Mouse (Mus musculus) gastrocnemius, adult 2 months (tissue): Measurements from ENCODE around the gene Pou1f1. TPM values are rescaled to one million over a fixed set of nuclear protein-coding genes. Genes with fewer than 3 reads are reported as not detected.

Experiments used
- DNase-seq: peaks from one replicate; pipeline ENCODE4 v3.0.0; 2022
- H3K27ac ChIP-seq: fragments of 200-600 bp; 2 replicates; pipeline ENCODE4 v1.8.1; 2022; ENCODE audit warnings: mild to moderate bottlenecking
- H3K4me3 ChIP-seq: fragments of 200-600 bp; 2 replicates; pipeline ENCODE4 v1.8.1; 2022; ENCODE audit warnings: mild to moderate bottlenecking, moderate library complexity
- CTCF ChIP-seq: fragments of 200-600 bp; IDR thresholded peaks from 2 replicates; pipeline ENCODE4 v1.8.1; 2022; ENCODE audit warnings: antibody characterized with exemption, mild to moderate bottlenecking, moderate library complexity
- intact Hi-C: fragments of 180-260 bp; cut with DNase I; formaldehyde crosslinking; loops from one replicate; pipeline ENCODE4 v1.15.1; 2025
- long read RNA-seq, 2 experiments: library from polyadenylated mRNA; stranded (forward); transcript quantifications; one replicate each; pipeline ENCODE4 v2.0.0; 2021
- total RNA-seq, 2 experiments: library from RNA; stranded (reverse); gene quantifications; 2 replicates each; pipeline ENCODE4 v1.2.3; 2021

Pou1f1 gene
- not detected for total RNA-seq
- long read RNA-seq, experiment 1 = 0 reads
- long read RNA-seq, experiment 2 = 0 reads

- Histone ChIP-seq H3K27ac (no peak within 1 kb of the TSS), H3K4me3 (no peak within 1 kb of the TSS)
- DNase-seq = no peak
- intact Hi-C loops = no loop called here
- no peak for TF ChIP-seq CTCF
Observed at GRCm38 (mm10) chr16:65520211-65520610, at the start of gene Pou1f1. TSS of gene Pou1f1 (plus strand) at chr16:65520511.

GRCm38 (mm10) chr16:65470650-65471049, 49.7 kb upstream of the Pou1f1 start:
- Histone ChIP-seq H3K27ac (no peak overlapping the region), H3K4me3 (no peak overlapping the region)
- TF ChIP-seq CTCF = no peak
- DNase-seq = no peak
- intact Hi-C loops = loop anchor here (10.0 kb wide), 1 partner anchor 566 kb away; no protein-coding TSS in a partner anchor

GRCm38 (mm10) chr16:65472472-65473001, 47.8 kb upstream of the Pou1f1 start:
- H3K27ac ChIP-seq = no peak overlapping the region
- TF ChIP-seq CTCF = peak; percentile 75
- no peak overlapping the region for H3K4me3 ChIP-seq
- intact Hi-C loops = loop anchor here (10.0 kb wide), 1 partner anchor 568 kb away; no protein-coding TSS in a partner anchor
- no peak for DNase-seq

- Histone ChIP-seq H3K4me3 (no peak overlapping the region), H3K27ac (no peak overlapping the region)
- no peak for TF ChIP-seq CTCF
- no peak for DNase-seq
- intact Hi-C loops = no loop called here
Observed at GRCm38 (mm10) chr16:65485726-65486125, 34.6 kb upstream of the Pou1f1 start.

- no peak for TF ChIP-seq CTCF
Observed at GRCm38 (mm10) chr16:65496030-65496429, 24.3 kb upstream of the Pou1f1 start.

GRCm38 (mm10) chr16:65497049-65497448, 23.3 kb upstream of the Pou1f1 start:
- Histone ChIP-seq H3K4me3 (no peak overlapping the region), H3K27ac (no peak overlapping the region)
- DNase-seq = no peak
- TF ChIP-seq CTCF = peak; percentile 58
- intact Hi-C loops = no loop called here

More at GRCm38 (mm10) chr16:65496030-65496429, 24.3 kb upstream of the Pou1f1 start:
- no peak for DNase-seq
- Histone ChIP-seq H3K4me3 (no peak overlapping the region), H3K27ac (no peak overlapping the region)
- intact Hi-C loops = no loop called here

GRCm38 (mm10) chr16:65514223-65514622, 6.1 kb upstream of the Pou1f1 start:
- no peak overlapping the region for H3K27ac ChIP-seq
- DNase-seq = no peak
- H3K4me3 ChIP-seq = no peak overlapping the region
- intact Hi-C loops = no loop called here
- no peak for TF ChIP-seq CTCF

GRCm38 (mm10) chr16:65526004-65526403, 5.7 kb downstream of the Pou1f1 start:
- TF ChIP-seq CTCF = no peak
- intact Hi-C loops = no loop called here
- Histone ChIP-seq H3K27ac (no peak overlapping the region), H3K4me3 (no peak overlapping the region)
- no peak for DNase-seq

- TF ChIP-seq CTCF = no peak
- Histone ChIP-seq H3K4me3 (no peak overlapping the region), H3K27ac (no peak overlapping the region)
- intact Hi-C loops = no loop called here
- DNase-seq = no peak
Observed at GRCm38 (mm10) chr16:65526695-65527094, 6.4 kb downstream of the Pou1f1 start.

- intact Hi-C loops = no loop called here
- Histone ChIP-seq H3K4me3 (no peak overlapping the region), H3K27ac (no peak overlapping the region)
- no peak for TF ChIP-seq CTCF
- no peak for DNase-seq
Observed at GRCm38 (mm10) chr16:65529589-65529988, 9.3 kb downstream of the Pou1f1 start.

GRCm38 (mm10) chr16:65531663-65532062, 11.4 kb downstream of the Pou1f1 start:
- TF ChIP-seq CTCF = no peak
- intact Hi-C loops = no loop called here
- Histone ChIP-seq H3K27ac (no peak overlapping the region), H3K4me3 (no peak overlapping the region)
- no peak for DNase-seq

GRCm38 (mm10) chr16:65533315-65533999, 13.1 kb downstream of the Pou1f1 start:
- Histone ChIP-seq H3K4me3 (no peak overlapping the region), H3K27ac (no peak overlapping the region)
- intact Hi-C loops = no loop called here
- no peak for DNase-seq
- peak; percentile 55 for TF ChIP-seq CTCF

GRCm38 (mm10) chr16:65543676-65544293, 23.5 kb downstream of the Pou1f1 start:
- no peak overlapping the region for H3K27ac ChIP-seq
- no peak overlapping the region for H3K4me3 ChIP-seq
- intact Hi-C loops = no loop called here
- TF ChIP-seq CTCF = no peak
- no peak for DNase-seq
